Mouse (Mus musculus) heart, adult 2 months (tissue): Measurements from ENCODE around the gene Rassf10.

Experiments
- CTCF ChIP-seq: fragments of 200-600 bp; IDR thresholded peaks from 2 replicates; pipeline ENCODE4 v1.8.1; 2022; ENCODE audit warnings: antibody characterized with exemption, mild to moderate bottlenecking, moderate library complexity
- EP300 ChIP-seq: fragments of 200-500 bp; IDR thresholded peaks from 2 replicates; pipeline ENCODE4 v1.6.1; 2011; ENCODE audit warnings: low read depth, low read length, control low read depth; ENCODE audit not compliant: insufficient read depth

DNA sequence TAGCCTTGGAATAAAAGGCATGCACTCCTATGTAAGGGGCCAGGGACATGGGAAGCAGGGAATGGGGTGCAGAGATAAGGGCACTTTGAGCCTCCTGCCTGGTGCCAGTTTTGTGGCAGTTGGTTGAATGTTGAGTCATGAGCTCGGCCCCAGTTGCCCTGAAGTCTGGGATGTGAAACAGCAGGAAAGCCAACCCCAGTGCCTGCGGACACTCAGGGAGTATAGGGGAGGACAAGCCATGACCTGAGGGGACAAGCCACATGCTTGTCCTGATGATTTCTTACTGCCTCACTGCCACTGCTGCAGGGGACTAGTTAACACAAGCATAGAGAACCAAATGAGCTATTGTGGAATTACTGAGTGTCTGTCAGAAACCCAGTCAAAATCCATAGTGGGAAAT is 46.3 kb upstream of the Rassf10 start:
- no peak for TF ChIP-seq CTCF
- TF ChIP-seq EP300, result no peak
